Mouse (Mus musculus) left cerebral cortex, adult 11 months (tissue): Measurements from ENCODE around the gene Tldc1.
A peak's percentile ranks its signal among the peaks of the same experiment; 100 is the strongest.

Source experiments
- DNase-seq: peaks from one replicate; pipeline ENCODE4 v3.0.0; 2022; ENCODE audit warnings: low spot score

Tldc1 gene

GRCm38 (mm10) chr8:119719011-119719501, 59.2 kb downstream of the Tldc1 start:
- DNase-seq: peak; percentile 11

- DNase-seq: no peak
These were observed 60.5 kb downstream of the Tldc1 start for GRCm38 (mm10) chr8:119717765-119718164.

GRCm38 (mm10) chr8:119716730-119717299, 61.4 kb downstream of the Tldc1 start:
- no peak for DNase-seq

GRCm38 (mm10) chr8:119715221-119715620, 63.0 kb downstream of the Tldc1 start:
- no peak for DNase-seq

GRCm38 (mm10) chr8:119713421-119713820, 64.8 kb downstream of the Tldc1 start:
- DNase-seq: no peak

GRCm38 (mm10) chr8:119712226-119712625, 66.0 kb downstream of the Tldc1 start:
- no peak for DNase-seq
